Mouse (Mus musculus): ENCODE data around the gene Wsb2.

- TF ChIP-seq CTCF (IDR thresholded peaks at IDR 0.05; ENCODE audit: low read depth) (no peak), EP300 (IDR thresholded peaks at IDR 0.05; ENCODE audit: low read depth) (no peak)
Observed at GRCm38 (mm10) chr5:117398007-117398550, 41.0 kb downstream of the Wsb2 start.
